Mouse (Mus musculus) kidney, postnatal 0 days (tissue): ENCODE measurements around the gene Trim29. TPM values are rescaled to one million over a fixed set of nuclear protein-coding genes. Genes with fewer than 3 reads are reported as not detected.

ENCODE experiments used
- ATAC-seq: fragments of 200-750 bp; cut with Nextera tagmentation; replicated peaks from 2 replicates; pipeline ENCODE4 v1.8.0; 2017; ENCODE audit warnings: low read depth, moderate number of reproducible peaks, moderate TSS enrichment, moderate library complexity; ENCODE audit not compliant: low FRiP score
- DNase-seq: peaks from one replicate; pipeline ENCODE4 v3.0.0-alpha.2; 2016; ENCODE audit warnings: low spot score
- H3K27ac ChIP-seq: fragments of 300-500 bp; sonication (generic); 2 replicates; pipeline ENCODE4 v1.5.1; 2014; ENCODE audit warnings: mild to moderate bottlenecking
- H3K27me3 ChIP-seq: fragments of 300-500 bp; sonication (generic); 2 replicates; pipeline ENCODE4 v1.6.1; 2014; ENCODE audit warnings: low read length, mixed read lengths; ENCODE audit not compliant: insufficient read depth
- H3K36me3 ChIP-seq: fragments of 300-500 bp; sonication (generic); 2 replicates; pipeline ENCODE4 v1.6.1; 2014; ENCODE audit warnings: low read length, mixed read lengths; ENCODE audit not compliant: insufficient read depth
- H3K4me1 ChIP-seq: fragments of 300-500 bp; sonication (generic); replicated peaks from 2 replicates; pipeline ENCODE4 v1.6.1; 2014; ENCODE audit warnings: antibody characterized with exemption, low read length, mixed read lengths; ENCODE audit not compliant: insufficient read depth
- H3K4me2 ChIP-seq: fragments of 300-500 bp; sonication (generic); 2 replicates; pipeline ENCODE4 v1.6.1; 2014; ENCODE audit warnings: mild to moderate bottlenecking, low read length, moderate library complexity, mixed read lengths
- H3K4me3 ChIP-seq: fragments of 300-500 bp; sonication (generic); replicated peaks from 2 replicates; pipeline ENCODE4 v1.5.1; 2014; ENCODE audit warnings: low read depth, low read length
- H3K9ac ChIP-seq: fragments of 300-500 bp; sonication (generic); 2 replicates; pipeline ENCODE4 v1.6.1; 2014; ENCODE audit warnings: low read depth, low read length
- H3K9me3 ChIP-seq: fragments of 300-500 bp; sonication (generic); replicated peaks from 2 replicates; pipeline ENCODE4 v1.6.1; 2016; ENCODE audit warnings: low read length, inconsistent platforms, mixed read lengths
- CTCF ChIP-seq: IDR thresholded peaks from 2 replicates; pipeline ENCODE4 v1.5.1; 2016; ENCODE audit warnings: antibody characterized with exemption, low read depth, mild to moderate bottlenecking, moderate library complexity
- WGBS: fragments of 180-500 bp; shearing (Covaris S2); extraction: QIAGEN DNeasy Blood & Tissue Kit; methylation state at CpG from one replicate; pipeline ENCODE4 v1.1.7; 2014; 5-methylcytosine and 5-hydroxymethylcytosine counted together
- polyA plus RNA-seq: library from polyadenylated mRNA; unstranded; fragments of >200 nt; fragmentation: Nextera tagmentation; extraction: Ambion mirVana; gene quantifications from 2 replicates; pipeline ENCODE4 v1.2.1, GENCODE M21; 2015

Gene Trim29
- polyA plus RNA-seq, 1 experiment from 2014 or later, result 2.5 TPM

GRCm38 (mm10) chr9:43331476-43332471 is 21.1 kb downstream of the Trim29 start:
- H3K4me3 ChIP-seq, result no peak overlapping the region
- DNase-seq (no peak), ATAC-seq (no peak)
- H3K9me3 ChIP-seq, result no peaks in the 10 kb centered on the region
- H3K4me1 ChIP-seq, result no peaks in the 10 kb centered on the region
- H3K36me3 ChIP-seq, result no peaks in the 10 kb centered on the region
- H3K4me2 ChIP-seq, result no peak overlapping the region
- H3K9ac ChIP-seq, result no peak overlapping the region
- H3K27ac ChIP-seq, result no peak overlapping the region
- TF ChIP-seq CTCF, result no peak
- 74% methylated on average over 8 of the region's 8 CpGs for WGBS
- H3K27me3 ChIP-seq, result no peaks in the 10 kb centered on the region

DNA sequence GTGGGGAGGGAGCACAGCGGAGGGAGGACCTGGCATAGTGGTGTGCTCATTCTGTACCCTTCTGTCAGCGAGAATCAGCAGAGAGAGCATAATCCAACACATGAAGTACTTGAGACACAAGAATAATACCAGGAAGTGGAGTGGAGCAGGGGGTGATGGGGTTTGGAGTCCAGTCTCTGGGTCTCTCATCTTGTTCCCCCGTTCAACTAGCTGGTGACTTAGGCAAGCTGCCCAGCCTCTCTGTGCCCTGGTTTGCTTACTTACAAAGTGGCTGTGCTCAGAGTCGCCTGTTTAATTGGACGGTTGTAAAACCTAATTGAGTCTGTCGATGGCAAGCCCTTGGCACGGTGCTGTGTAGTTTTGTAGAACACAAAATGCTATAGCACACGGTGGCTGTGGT is 23.8 kb downstream of the Trim29 start:
- Histone ChIP-seq H3K36me3 (no peaks in the 10 kb centered on the region), H3K4me1 (no peaks in the 10 kb centered on the region), H3K9me3 (no peaks in the 10 kb centered on the region), H3K4me3 (no peak overlapping the region), H3K27ac (no peak overlapping the region), H3K4me2 (no peak overlapping the region), H3K27me3 (no peaks in the 10 kb centered on the region), H3K9ac (no peak overlapping the region)
- no peak for ATAC-seq
- WGBS, result 32% methylated on average over 8 of the region's 8 CpGs
- no peak for TF ChIP-seq CTCF
- no peak for DNase-seq

DNA sequence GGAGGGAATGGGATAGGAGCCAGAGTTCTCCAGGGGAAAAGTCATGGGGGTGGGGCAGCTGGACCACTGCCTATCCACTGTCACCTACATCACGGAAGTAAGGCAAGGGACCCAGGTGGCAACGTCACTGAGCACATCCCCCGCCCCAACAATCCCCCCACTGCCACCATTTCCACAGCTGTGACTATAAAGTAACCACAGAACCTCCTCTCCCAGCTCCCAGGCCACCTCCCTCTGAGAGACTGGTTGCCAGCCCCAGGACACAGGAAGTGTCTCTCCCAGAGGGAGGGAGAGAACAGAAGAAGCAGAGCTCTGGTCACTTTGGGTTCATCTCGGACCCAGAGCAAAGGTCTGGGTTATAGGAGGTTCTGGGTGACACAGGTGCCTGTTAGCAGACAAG is 27.0 kb downstream of the Trim29 start:
- no peaks in the 10 kb centered on the region for H3K27me3 ChIP-seq
- H3K9ac ChIP-seq, result no peak overlapping the region
- H3K4me2 ChIP-seq, result no peak overlapping the region
- no peaks in the 10 kb centered on the region for H3K4me1 ChIP-seq
- TF ChIP-seq CTCF, result no peak
- WGBS, result 50% methylated on average over 4 of the region's 4 CpGs
- ATAC-seq (no peak), DNase-seq (no peak)
- no peaks in the 10 kb centered on the region for H3K36me3 ChIP-seq
- no peaks in the 10 kb centered on the region for H3K9me3 ChIP-seq
- H3K4me3 ChIP-seq, result no peak overlapping the region
- H3K27ac ChIP-seq, result no peak overlapping the region

GRCm38 (mm10) chr9:43338067-43338466 is 27.4 kb downstream of the Trim29 start:
- no peak overlapping the region for H3K4me2 ChIP-seq
- TF ChIP-seq CTCF, result no peak
- H3K9me3 ChIP-seq, result no peaks in the 10 kb centered on the region
- H3K27ac ChIP-seq, result no peak overlapping the region
- DNase-seq (no peak), ATAC-seq (no peak)
- no peak overlapping the region for H3K4me3 ChIP-seq
- WGBS, result 65% methylated on average over 5 of the region's 5 CpGs
- H3K36me3 ChIP-seq, result no peaks in the 10 kb centered on the region
- H3K9ac ChIP-seq, result no peak overlapping the region
- H3K27me3 ChIP-seq, result no peaks in the 10 kb centered on the region
- no peaks in the 10 kb centered on the region for H3K4me1 ChIP-seq

GRCm38 (mm10) chr9:43339614-43340020 is 29.0 kb downstream of the Trim29 start:
- Histone ChIP-seq H3K4me2 (no peak overlapping the region), H3K36me3 (no peaks in the 10 kb centered on the region), H3K27ac (no peak overlapping the region), H3K27me3 (no peaks in the 10 kb centered on the region), H3K4me1 (no peaks in the 10 kb centered on the region), H3K4me3 (no peak overlapping the region), H3K9ac (no peak overlapping the region), H3K9me3 (no peaks in the 10 kb centered on the region)
- WGBS, result 3% methylated on average over 2 of the region's 2 CpGs
- TF ChIP-seq CTCF, result peak; percentile 86
- peak; percentile 69 for DNase-seq
- ATAC-seq, result no peak; the same call in 1 of the 2 replicates

DNA sequence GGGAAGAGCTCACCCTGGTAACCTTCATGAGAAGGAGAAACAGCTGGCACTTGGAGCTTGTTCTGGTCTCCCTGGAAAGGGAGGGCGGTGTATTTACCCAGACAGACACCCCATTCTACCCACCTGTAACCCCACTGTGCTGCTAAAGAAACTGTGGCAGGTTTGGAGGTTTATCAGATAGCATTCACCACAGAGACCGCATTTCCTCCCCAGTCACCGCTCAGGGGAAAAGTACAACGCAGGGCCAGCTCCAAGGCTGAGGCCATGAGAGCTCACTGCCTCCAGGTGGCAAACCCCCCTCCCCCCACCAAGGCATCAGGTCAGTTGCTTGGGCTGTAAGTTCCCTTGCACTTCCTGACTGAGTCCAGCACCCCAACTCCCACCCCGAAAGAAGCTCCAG is 39.4 kb downstream of the Trim29 start:
- Histone ChIP-seq H3K27ac (no peak overlapping the region), H3K27me3 (no peaks in the 10 kb centered on the region), H3K9ac (no peak overlapping the region), H3K4me1 (no peaks in the 10 kb centered on the region), H3K4me3 (no peak overlapping the region), H3K4me2 (no peak overlapping the region), H3K36me3 (no peaks in the 10 kb centered on the region), H3K9me3 (no peaks in the 10 kb centered on the region)
- no peak for TF ChIP-seq CTCF
- no peak for DNase-seq
- WGBS, result 24% methylated on average over 5 of the region's 5 CpGs
- no peak for ATAC-seq
